Mouse (Mus musculus): ENCODE results near the gene Ceacam12.

GRCm38 (mm10) chr7:18065629-18066028, at the start of gene Ceacam12:
- TF ChIP-seq USF1 (IDR thresholded peaks at IDR 0.05; ENCODE audit: low read depth) (no peak), CTCF (IDR thresholded peaks at IDR 0.05; ENCODE audit: control insufficient read depth, insufficient read depth, insufficient read length) (no peak), MYOD1 (IDR thresholded peaks at IDR 0.05; ENCODE audit: control insufficient read depth, insufficient read length, low read depth) (no peak), MYOG (IDR thresholded peaks at IDR 0.05; ENCODE audit: control insufficient read depth, extremely low read depth, insufficient read length) (no peak), MAX (IDR thresholded peaks at IDR 0.05) (no peak), CEBPB (IDR thresholded peaks at IDR 0.05; ENCODE audit: low read depth) (no peak)
